Mouse (Mus musculus) c-Kit-positive CD71-positive TER-119-negative erythroid progenitor cells, embryonic 14.5 days (primary cell): ENCODE measurements around the gene Med24.
A peak's percentile ranks its signal among the peaks of the same experiment; 100 is the strongest.

ENCODE experiments used
- DNase-seq: peaks from one replicate; pipeline ENCODE4 v3.0.0-alpha.2; 2013; ENCODE audit warnings: low read depth

The Med24 gene

DNA sequence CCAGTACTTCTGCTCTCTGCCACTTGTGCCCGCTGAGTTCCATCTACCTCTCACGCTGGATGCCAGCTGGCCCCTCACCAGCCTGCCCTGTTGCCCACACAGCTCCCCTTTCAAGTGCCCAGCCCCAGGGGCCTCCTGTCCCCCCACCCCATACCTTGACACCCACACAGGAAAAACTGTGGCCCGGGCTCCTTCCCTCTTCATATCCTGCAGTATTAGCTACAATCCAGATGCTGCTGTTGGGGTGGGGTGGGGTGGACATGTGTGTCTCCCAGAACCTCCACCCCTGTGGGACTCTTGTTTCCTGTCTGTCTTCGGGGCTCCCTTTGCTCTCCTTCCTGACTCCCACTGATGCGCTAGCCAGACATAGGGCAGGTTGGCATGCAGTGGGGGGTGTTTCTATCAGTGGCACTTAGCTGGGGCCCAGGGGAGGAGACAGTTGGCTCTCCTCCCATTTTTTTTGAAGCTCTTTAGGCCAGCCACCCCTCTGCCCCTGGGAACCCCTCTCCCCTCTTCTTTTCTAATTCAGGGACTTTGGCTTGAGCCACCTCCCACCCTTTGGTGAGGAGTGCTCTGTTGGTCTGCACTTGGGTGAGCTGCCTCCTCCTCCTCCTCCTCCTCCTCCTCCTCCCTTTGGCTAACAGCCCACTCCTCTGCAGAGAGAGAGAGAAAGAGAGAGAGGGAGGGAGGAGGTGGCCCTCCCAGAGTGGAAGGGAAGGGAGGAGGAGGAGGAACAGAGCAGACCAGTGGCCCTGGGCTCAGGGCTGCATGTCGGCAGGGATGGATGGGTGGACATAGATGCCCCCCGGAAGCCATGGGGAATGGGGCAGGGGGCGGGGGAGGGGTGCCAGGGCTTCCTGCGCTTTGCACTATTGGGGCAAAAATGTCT lies 36.4 kb upstream of the Med24 start:
- no peak for DNase-seq

DNA sequence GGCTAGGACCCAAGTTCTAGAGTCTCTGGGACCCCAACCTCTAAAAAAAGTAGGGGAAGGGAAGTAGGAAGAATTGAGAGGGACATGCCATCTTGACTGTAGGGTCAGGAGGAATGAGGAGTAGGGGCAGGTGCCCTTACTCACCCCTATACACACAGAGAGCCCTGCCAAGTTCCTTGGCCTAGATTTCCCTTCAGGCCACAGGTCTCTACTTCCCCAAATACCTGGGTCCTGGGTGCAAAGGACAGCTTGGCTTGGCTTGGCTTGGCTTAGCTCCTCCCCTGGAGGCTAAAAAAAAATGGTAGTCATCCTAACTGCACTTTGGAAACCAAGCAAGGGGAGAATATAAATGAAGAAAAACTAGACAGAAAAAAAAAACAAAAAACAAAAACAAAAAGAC lies 35.5 kb upstream of the Med24 start:
- DNase-seq, result no peak

DNA sequence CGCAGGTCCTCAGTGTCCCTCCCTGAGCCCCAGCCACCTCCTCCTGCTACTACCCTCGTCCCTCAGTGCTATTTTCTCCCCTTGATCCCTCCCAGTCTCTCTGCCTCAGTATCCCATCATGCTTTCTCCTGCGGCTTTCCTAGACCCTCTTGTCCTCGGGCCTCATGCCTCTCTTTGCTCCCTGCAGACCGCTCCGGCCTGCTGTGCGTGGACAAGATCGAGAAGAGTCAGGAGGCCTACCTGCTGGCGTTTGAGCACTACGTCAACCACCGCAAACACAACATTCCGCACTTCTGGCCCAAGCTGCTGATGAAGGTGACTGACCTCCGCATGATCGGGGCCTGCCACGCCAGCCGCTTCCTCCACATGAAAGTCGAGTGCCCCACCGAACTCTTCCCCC lies 34.9 kb upstream of the Med24 start:
- DNase-seq, result no peak

GRCm38 (mm10) chr11:98763502-98763861 lies 34.2 kb upstream of the Med24 start:
- DNase-seq, result no peak

DNA sequence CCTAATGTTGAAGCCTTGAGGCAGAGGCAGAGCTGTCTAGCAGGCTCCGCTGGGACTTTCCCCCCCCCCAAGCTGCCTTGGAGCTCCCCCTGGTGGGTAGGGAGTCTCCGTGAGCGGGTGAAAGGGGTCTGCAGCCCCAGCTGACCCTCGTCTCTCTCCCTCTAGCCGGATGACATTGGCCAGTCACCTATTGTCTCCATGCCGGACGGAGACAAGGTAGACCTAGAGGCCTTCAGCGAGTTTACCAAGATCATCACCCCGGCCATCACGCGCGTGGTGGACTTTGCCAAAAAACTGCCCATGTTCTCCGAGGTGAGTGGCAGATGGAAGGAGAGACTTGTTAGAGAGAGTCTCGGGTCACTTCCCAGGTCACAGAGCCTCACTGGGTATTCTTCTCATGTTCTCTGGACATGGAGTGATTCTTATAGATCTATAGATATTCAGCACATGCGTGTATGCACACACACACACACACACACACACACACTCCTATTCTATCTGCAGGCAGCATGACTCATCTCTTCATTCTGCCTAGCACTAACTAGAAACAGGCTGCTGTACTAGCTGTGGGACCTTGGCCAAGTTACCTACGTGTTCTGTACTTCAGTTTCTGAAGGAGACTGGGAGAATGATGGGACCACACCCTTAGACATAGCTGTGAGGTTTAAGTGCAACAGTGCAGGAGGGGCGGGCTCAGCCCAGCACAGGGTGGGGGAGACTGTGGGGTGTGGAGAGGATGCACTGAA lies 33.7 kb upstream of the Med24 start:
- no peak for DNase-seq

DNA sequence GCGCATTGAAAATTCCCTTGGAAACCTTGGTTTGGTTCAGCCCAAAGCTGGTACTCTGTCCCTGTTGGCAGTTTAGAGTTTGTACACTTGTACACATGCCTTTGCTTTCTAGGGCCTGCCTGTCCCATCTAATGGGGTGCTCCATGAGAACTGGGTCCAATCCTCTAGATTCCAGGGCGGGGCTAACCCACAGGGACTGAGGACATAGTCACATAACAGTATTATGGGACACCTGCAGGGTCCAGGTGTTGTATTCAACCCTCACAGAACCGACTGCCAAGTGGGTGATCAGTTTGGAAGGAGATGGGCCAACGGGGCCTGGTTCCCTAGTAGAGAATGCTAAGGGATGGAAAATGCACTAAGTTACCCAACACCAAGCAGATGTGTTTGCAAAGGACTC lies 32.7 kb upstream of the Med24 start:
- DNase-seq, result no peak

- DNase-seq, result no peak
These were observed 27.5 kb upstream of the Med24 start for GRCm38 (mm10) chr11:98756711-98757110.

DNA sequence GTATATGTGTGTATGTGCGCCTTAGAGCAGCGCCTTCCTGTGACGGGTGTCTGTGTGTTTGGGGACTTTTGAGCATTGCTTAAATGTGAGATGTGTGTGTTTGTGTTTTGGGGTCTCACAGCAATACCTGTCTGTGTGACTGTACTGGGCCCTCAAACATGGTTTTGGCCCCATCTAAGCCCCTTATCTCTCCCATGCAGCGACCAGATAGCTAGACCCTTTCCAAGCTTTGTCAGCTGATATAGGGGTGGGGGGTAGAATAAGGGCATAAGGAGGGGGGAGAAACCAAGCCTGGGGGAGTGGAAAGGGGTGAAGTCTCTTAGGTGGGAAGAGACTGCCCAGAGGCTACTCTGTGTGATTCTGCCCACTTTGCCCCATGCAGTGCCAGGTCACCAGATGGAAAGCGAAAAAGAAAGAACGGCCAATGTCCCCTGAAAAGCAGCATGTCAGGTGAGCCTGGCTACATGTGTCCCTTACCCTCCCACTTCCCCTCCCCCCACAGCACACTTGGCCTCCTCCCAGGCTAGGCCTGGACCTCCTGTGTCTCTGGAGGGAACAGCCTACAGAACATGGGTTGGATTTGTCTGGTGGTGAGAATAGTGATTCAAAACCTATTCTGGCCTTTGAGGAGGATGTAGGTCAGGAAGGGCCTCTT lies 26.6 kb upstream of the Med24 start:
- no peak for DNase-seq

DNA sequence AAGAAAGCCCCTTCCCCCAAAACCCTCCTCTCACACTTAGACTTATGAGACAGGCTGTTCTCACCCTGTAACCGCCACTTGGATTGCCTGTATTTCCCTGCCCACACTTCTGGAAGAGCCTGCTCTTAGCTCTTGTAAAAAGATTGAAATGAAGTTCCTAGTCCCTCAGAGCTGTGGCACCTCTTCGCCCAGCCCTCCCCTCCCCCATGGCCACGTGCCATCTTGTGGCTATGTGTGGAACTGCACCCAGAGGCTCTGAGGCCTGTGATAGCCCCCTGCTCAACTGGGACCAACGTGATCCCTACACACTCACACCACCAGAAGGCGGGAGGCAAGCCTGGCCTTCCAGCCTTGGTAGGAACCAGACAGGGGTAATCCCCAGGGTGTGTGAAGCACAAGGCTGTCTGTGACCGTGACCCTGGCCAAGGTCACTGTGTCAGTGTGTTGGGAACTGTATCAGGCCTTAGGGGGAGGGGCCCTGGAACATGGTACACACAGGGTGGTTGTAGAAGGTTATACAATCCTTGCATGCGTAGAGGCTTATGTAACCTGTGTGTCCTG lies 25.5 kb upstream of the Med24 start:
- no peak for DNase-seq

DNA sequence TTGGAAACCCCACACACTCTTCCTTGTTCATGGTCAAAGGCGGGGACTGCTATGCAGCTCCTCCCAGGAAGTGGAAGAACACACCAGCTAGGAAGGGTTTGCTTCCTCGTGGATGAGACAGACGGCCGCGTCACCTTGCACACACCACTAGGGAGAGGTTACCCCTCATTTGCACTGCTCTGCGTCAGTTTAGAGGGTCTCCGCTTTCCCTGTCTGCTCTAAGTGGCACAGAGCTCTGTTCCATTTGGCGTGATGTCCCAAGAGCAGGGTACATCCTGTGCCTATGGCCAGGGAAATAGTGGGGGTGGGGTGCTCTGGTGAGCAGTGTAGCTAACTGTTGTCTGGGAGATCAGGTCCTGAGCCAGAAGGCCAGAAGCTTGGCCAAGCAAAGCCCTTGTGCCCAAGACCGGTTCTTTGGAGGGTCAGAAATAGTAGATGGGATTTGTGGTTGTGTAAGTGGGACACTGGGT lies 25.0 kb upstream of the Med24 start:
- DNase-seq, result no peak

DNA sequence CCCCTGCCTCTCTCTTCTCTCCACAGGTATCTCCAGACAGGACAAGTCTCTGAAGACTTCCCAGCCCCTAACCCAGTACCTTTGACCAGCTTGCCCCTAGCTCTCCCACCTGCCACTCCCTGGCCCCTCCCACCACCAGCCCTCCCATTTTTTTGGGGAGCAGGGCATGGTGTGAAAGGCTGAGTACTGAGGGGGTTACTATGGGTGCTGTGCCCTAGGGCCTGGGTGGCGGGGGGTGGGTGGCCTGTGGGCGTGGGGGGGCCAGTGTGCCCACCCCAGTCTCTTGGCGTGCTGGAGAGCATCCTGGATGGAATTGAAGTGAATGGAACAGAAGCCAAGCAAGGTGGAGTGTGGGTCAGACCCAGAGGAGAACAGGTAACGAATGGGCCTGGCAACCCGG lies 24.0 kb upstream of the Med24 start:
- DNase-seq, result no peak

DNA sequence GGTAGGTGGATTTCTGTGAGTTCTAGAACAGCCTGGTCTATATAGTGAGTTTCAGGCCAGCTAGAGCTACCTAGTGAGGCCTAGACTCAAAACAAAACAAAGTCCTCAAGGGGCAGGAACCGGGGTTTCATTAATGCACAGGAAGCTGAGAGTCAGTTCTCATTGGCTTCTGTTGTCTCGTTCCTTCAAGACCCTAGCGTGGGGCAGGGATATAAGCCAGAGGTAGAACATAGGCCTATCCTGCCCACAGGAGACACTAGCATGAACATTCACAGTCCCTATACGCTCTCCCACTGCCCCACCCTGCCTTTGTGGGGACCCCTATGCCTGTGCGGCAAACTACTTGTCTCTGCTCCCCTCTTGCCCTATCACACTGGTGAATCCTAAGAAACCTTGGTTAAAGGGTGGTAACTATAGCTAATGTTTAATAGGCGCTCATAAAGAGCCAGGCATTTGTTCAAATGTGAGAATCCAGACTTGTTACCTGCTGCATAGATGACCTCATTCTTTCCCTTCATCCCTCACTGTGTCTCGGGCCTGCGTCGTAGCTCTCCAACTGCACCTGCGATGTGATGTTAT lies 23.4 kb upstream of the Med24 start:
- DNase-seq, result no peak

GRCm38 (mm10) chr11:98751221-98751782 lies 22.1 kb upstream of the Med24 start:
- DNase-seq, result no peak

DNA sequence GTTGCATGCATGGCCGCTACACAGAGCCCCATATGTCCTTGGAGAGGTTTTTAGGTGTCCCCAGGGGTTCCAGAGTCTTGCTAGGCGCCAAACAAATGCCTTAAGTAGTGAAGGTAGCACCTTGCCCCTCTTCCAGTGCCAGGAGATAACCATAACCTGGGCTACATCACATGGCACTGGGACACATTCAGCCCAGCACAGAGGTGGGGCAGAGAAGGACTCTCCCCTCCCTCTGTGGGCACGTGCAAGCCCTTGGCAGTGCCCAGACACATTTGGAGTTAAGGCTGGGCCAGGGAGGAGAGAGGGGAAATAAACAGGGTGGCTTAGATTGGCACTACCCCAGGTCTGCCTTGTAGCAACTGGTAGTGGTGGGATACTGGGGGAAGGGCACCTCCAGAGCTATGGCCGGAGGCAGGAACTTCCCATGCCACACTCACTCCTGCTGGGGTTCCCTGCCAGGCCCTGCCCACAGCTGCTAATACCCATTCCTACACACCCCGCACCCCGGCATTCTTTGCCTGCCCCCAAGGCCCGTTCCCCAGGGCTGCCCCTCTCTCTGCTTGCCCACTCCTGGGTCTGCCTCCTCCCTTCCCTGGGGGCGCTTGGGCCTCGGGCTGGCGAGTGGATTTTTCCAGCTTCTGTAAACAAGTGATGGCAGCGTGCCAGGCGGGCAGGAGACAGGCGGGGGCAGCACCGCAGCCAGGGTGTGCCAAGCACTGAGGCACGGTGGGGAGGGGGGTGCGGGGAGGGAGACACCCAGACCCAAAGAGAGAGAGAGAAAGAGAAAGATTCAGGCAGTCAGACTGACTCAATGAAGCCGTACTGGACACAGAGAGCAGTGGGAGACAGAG lies 21.3 kb upstream of the Med24 start:
- no peak for DNase-seq

- no peak for DNase-seq
These were observed 20.5 kb upstream of the Med24 start for GRCm38 (mm10) chr11:98749716-98750115.

DNA sequence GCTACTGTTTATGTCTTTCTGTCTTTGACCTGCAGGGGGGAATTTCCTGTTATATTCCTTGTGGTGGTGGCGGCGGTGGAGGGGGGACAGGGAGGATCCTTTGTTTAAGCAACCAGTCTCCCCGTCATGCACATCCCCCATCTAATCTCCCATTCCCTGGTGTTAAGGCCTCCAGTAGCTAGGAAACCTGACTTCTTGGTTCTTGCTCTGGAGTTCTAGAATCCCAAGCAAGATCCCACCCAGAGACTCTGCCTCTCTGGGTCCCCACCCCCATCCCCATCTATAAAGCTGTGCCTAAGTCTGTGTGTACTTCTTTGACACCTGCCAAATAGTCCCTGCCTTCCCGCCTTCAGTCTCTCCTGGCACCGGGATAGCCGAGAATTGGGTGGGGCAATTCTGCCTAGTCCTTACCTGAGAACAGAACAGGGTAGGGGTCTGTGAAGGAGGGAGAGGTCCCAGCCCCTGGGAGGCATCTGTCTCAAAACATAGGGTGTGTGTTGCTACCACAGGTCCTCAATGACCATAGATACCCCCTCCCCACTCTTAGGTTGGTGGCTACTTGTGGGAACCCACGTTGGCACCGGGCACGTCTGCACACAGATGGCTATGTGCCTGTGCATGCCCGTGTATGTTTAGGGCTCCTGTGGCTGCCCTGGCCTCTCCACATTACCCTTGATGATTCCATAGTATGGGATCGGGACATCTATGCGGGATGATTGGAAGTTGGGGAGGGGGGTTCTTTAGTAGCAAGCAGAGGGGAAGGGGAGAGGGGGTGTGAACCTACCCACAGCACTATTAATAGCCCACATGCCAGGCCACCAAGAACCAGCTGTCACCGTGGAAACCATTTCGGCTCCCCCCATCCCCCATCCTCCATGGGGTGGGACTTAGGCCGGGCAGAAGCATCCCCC lies 19.5 kb upstream of the Med24 start:
- no peak for DNase-seq

DNA sequence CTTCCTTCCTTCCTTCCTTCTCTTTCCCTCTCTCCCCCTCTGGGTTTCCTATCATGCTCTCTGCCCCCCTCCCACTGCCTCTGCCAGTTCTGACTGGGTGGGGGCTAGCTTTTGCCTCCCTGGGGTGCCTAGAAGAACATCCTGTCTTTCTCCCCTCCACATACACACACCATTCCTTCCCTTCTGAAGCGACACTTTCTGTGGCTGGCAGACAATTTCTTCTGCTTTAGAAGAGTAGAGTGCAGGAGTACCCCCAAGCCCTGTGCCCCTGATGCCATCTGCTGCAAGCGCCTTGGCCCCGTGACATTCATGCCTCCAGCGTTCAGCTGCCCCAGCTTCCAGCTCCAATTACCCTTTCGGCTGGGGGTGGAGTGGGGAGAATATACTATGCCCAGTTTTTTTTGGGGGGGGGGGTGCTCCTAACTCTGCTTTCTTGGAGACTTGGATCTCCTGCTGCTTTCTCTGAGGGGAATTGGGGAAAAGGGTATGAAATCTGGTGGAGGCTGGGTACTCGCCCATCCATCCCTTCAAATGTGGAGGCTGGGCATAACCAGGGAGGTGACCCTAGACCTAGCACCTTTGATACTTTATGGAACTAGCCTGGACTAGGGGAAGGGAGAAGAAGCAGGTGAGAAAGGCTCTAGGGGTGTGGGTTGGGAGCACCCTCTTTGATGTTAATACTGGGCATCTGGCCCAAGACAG lies 18.7 kb upstream of the Med24 start:
- DNase-seq, result no peak

- DNase-seq, result peak; percentile 74
These were observed 17.8 kb upstream of the Med24 start for GRCm38 (mm10) chr11:98746855-98747693.
